Mouse (Mus musculus) ES-E14 (cell line): ENCODE measurements around the gene Kmt2d. TPM values are rescaled to one million over a fixed set of nuclear protein-coding genes. Genes with fewer than 3 reads are reported as not detected.

Experiments used
- DNase-seq: peaks from one replicate; pipeline ENCODE4 v3.0.0-alpha.2; 2013; ENCODE audit warnings: low read depth, low spot score
- H3K27ac ChIP-seq: 2 replicates; pipeline ENCODE4 v1.5.1; 2012; ENCODE audit warnings: low read depth, mild to moderate bottlenecking, low read length, moderate library complexity, mixed read lengths; ENCODE audit not compliant: poor library complexity, insufficient read depth, severe bottlenecking
- H3K36me3 ChIP-seq: 2 replicates; pipeline ENCODE4 v1.6.1; 2012; ENCODE audit warnings: mild to moderate bottlenecking, low read length, moderate library complexity, mixed read lengths; ENCODE audit not compliant: control insufficient read depth, poor library complexity, insufficient read depth, severe bottlenecking
- H3K4me1 ChIP-seq, 2 experiments: fragments of 150-350 bp in 1 of 2; sonication (generic) in 1 of 2; 2 replicates each; pipeline ENCODE4 v1.6.1; 2012; ENCODE audit warnings: low read length in 2 of 2, mild to moderate bottlenecking in 1 of 2, mixed read lengths in 1 of 2; ENCODE audit not compliant: control insufficient read depth in 2 of 2, insufficient read depth in 2 of 2, poor library complexity in 1 of 2
- H3K4me3 ChIP-seq, 2 experiments: fragments of 150-350 bp in 1 of 2; sonication (generic) in 1 of 2; 2 replicates each; pipeline ENCODE4 v1.5.1; 2012; ENCODE audit warnings: low read length in 2 of 2, low read depth in 1 of 2, mild to moderate bottlenecking in 1 of 2, mixed read lengths in 1 of 2; ENCODE audit not compliant: insufficient read depth in 1 of 2, poor library complexity in 1 of 2, severe bottlenecking in 1 of 2
- H3K9ac ChIP-seq: 2 replicates; pipeline ENCODE4 v1.6.1; 2012; ENCODE audit warnings: low read depth, mild to moderate bottlenecking, low read length, mixed read lengths; ENCODE audit not compliant: poor library complexity, insufficient read depth, severe bottlenecking
- H3K9me3 ChIP-seq: fragments of 150-350 bp; sonication (generic); 2 replicates; pipeline ENCODE4 v1.6.1; 2012; ENCODE audit warnings: low read depth, mild to moderate bottlenecking, low read length; ENCODE audit not compliant: control insufficient read depth, insufficient read depth
- CHD2 ChIP-seq: IDR thresholded peaks from 2 replicates; pipeline ENCODE4 v1.6.1; 2014; ENCODE audit warnings: mild to moderate bottlenecking, low read depth, low read length, inconsistent platforms
- HCFC1 ChIP-seq: IDR thresholded peaks from 2 replicates; pipeline ENCODE4 v1.6.1; 2012; ENCODE audit warnings: low read length, inconsistent platforms, borderline replicate concordance; ENCODE audit not compliant: insufficient read depth
- MAFK ChIP-seq: IDR thresholded peaks from 2 replicates; pipeline ENCODE4 v1.6.1; 2014; ENCODE audit warnings: mild to moderate bottlenecking, low read depth, low read length, inconsistent platforms; ENCODE audit not compliant: insufficient read depth
- ZC3H11A ChIP-seq: IDR thresholded peaks from 2 replicates; pipeline ENCODE4 v1.6.1; 2012; ENCODE audit warnings: low read depth, mild to moderate bottlenecking, inconsistent platforms, low read length, borderline replicate concordance
- ZNF384 ChIP-seq: IDR thresholded peaks from 2 replicates; pipeline ENCODE4 v1.6.1; 2012; ENCODE audit warnings: low read depth, low read length, inconsistent platforms
- in situ Hi-C, 2 experiments: fragments of 600-800 bp; cut with MboI; formaldehyde crosslinking; loops; one replicate each; pipeline ENCODE4 v1.15.1; 2025; ENCODE audit warnings: low sequenced_read_pairs in 2 of 2, inconsistent platforms in 1 of 2; ENCODE audit not compliant: unreplicated experiment in 2 of 2
- total RNA-seq: library from RNA; depleted of rRNA; stranded (reverse); fragments of 300-350 nt; gene quantifications from 2 replicates; pipeline ENCODE4 v1.2.3, GENCODE M21; 2012

The Kmt2d gene
- total RNA-seq, 1 experiment: 35.9 TPM

DNA sequence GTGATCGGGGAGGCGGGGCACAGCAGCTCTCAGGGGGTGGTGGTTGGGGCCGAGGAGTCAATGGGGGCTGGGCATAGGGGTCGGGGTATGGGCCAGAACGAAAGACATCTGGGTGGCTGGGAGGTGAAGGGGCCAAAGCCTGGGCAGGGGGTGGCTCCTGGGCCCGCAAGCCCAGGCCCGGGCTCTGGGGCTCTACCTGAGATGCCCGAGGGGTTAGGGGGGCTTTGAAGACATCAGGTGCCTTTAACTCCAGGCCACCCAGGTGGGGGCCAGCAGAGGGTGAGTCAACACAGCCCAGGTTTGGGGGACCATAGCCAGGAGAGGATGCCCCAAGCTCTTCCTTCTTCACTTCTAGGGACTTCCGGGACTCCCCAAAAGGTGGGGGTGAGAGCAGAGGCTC lies 18.3 kb downstream of the Kmt2d start:
- in situ Hi-C loops: no loop called here
- TF ChIP-seq ZC3H11A (no peak), ZNF384 (no peak), HCFC1 (no peak), MAFK (no peak), CHD2 (no peak)

DNA sequence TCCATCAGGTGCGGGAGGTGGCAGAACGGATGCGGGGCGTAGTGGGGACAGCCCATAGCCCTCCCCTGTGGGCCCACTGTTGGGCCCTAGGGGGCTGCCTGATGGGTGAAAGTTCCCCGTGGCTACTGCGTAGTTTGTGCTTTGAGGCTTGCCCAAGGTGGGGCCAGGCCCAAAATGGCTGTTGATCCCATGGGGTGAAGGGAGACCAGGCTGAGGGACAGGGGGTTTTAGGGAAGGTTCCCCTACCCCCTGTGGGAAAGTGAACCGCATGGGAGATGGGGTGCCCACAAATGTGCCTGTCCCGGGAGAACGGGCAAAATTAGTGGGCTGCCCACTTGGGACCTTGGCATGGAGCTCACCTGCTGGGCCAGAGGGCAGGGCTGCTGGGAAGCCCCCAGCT lies 18.9 kb downstream of the Kmt2d start:
- H3K36me3 ChIP-seq: peaks cover 92% of the 10 kb centered on the region
- no peaks in the 10 kb centered on the region for H3K9me3 ChIP-seq
- H3K27ac ChIP-seq: no peak overlapping the region
- H3K4me1 ChIP-seq: no peaks in the 10 kb centered on the region; a peak in 1 of 4 replicates
- H3K9ac ChIP-seq: no peak overlapping the region
- DNase-seq: no peak
- in situ Hi-C loops: no loop called here
- H3K4me3 ChIP-seq: no peak overlapping the region
- no peak for TF ChIP-seq MAFK

More for the DNA sequence above, 18.3 kb downstream of the Kmt2d start:
- Histone ChIP-seq H3K36me3 (peaks cover 92% of the 10 kb centered on the region), H3K4me3 (no peak overlapping the region), H3K4me1 (no peaks in the 10 kb centered on the region; a peak in 1 of 4 replicates), H3K9ac (no peak overlapping the region), H3K9me3 (no peaks in the 10 kb centered on the region), H3K27ac (no peak overlapping the region)
- DNase-seq: no peak

DNA sequence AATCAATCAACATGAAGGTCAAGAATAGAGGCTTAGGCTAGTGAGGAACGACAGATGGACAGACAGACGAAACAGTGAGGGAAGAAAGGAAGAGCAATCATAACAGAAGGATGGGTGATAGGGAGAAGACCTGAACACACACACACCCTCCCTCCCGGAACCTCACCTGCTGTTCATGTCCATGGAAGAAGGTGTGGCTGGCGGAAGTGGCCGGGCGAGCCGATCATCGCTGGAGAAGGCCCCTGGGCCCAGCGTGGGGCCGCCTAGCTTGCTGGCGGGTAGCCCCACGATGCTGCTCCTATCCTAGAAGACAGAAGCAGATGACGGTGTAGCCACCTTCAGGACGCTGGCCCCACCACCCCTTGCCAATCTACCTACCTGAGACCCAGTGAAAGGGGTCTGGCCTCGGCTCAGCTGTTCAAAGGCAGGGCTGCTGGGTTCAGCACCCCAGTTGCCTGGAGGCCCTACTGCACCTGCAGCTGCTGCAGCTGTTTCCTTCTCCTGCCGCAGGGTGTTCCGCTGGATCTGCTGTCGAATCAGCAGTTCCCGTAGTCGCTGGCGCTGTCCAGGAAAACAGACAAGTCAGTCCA lies 19.7 kb downstream of the Kmt2d start:
- H3K9me3 ChIP-seq: no peaks in the 10 kb centered on the region
- TF ChIP-seq ZC3H11A (no peak), MAFK (no peak), HCFC1 (no peak), ZNF384 (no peak), CHD2 (no peak)
- H3K36me3 ChIP-seq: peaks cover 93% of the 10 kb centered on the region
- no peak overlapping the region for H3K27ac ChIP-seq
- no peak overlapping the region for H3K4me3 ChIP-seq
- DNase-seq: no peak
- in situ Hi-C loops: no loop called here
- H3K9ac ChIP-seq: no peak overlapping the region
- H3K4me1 ChIP-seq: no peaks in the 10 kb centered on the region; a peak in 1 of 4 replicates

GRCm38 (mm10) chr15:98850668-98851067 lies 20.3 kb downstream of the Kmt2d start:
- DNase-seq: no peak
- no peak overlapping the region for H3K4me3 ChIP-seq
- H3K36me3 ChIP-seq: peaks cover 93% of the 10 kb centered on the region
- in situ Hi-C loops: no loop called here
- H3K9me3 ChIP-seq: no peaks in the 10 kb centered on the region
- TF ChIP-seq ZNF384 (no peak), MAFK (no peak), HCFC1 (no peak)
- no peak overlapping the region for H3K9ac ChIP-seq
- H3K27ac ChIP-seq: no peak overlapping the region
- no peaks in the 10 kb centered on the region; a peak in 1 of 4 replicates for H3K4me1 ChIP-seq

- DNase-seq: no peak
- Histone ChIP-seq H3K4me1 (no peaks in the 10 kb centered on the region; a peak in 1 of 4 replicates), H3K4me3 (no peak overlapping the region), H3K27ac (no peak overlapping the region), H3K9ac (no peak overlapping the region), H3K9me3 (no peaks in the 10 kb centered on the region), H3K36me3 (peaks cover 93% of the 10 kb centered on the region)
- in situ Hi-C loops: no loop called here
- TF ChIP-seq CHD2 (no peak), ZC3H11A (no peak), MAFK (no peak)
Measured at GRCm38 (mm10) chr15:98849956-98850600, 20.9 kb downstream of the Kmt2d start.
